Mouse (Mus musculus) ES-Bruce4 (cell line): ENCODE data around the gene Aven.

ENCODE experiments used
- CTCF ChIP-seq: IDR thresholded peaks from one replicate; pipeline ENCODE4 v1.8.1; 2011; ENCODE audit warnings: low read depth, low read length
- EP300 ChIP-seq: IDR thresholded peaks from 2 replicates; pipeline ENCODE4 v1.6.1; 2011; ENCODE audit warnings: low read depth, low read length; ENCODE audit not compliant: insufficient read depth
- POLR2A ChIP-seq: IDR thresholded peaks from one replicate; pipeline ENCODE4 v1.8.1; 2011; ENCODE audit warnings: low read length; ENCODE audit not compliant: insufficient read depth

DNA sequence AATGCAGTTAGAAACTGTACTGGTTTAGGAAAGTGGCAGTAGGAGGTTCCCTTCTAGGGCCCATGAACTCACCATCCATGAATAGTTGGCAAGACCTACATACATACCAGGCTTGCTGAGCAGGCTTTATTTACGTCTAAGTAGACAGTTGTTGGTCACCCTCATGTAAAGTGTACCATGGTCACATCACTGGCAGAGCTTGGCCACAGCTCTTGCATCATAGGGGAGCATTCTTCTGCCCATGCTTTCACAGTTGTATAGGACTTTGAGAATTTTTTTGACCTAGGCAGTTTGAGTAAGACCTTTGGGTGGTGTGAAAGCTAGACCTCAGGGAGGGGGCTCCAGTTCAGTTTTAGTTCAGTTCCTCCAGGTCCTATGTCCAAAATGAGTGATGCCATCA lies 104.3 kb downstream of the Aven start:
- TF ChIP-seq CTCF (no peak), POLR2A (no peak), EP300 (no peak)
